Mouse (Mus musculus): ENCODE measurements at regions not wholly inside any gene's neighbourhood (a gene's known extent, or its start where the extent isn't known, plus 50 kb on each side); places are given as distances from the start of the nearest gene placed in this dataset.
A peak's percentile ranks its signal among the peaks of the same experiment; 100 is the strongest.

DNA sequence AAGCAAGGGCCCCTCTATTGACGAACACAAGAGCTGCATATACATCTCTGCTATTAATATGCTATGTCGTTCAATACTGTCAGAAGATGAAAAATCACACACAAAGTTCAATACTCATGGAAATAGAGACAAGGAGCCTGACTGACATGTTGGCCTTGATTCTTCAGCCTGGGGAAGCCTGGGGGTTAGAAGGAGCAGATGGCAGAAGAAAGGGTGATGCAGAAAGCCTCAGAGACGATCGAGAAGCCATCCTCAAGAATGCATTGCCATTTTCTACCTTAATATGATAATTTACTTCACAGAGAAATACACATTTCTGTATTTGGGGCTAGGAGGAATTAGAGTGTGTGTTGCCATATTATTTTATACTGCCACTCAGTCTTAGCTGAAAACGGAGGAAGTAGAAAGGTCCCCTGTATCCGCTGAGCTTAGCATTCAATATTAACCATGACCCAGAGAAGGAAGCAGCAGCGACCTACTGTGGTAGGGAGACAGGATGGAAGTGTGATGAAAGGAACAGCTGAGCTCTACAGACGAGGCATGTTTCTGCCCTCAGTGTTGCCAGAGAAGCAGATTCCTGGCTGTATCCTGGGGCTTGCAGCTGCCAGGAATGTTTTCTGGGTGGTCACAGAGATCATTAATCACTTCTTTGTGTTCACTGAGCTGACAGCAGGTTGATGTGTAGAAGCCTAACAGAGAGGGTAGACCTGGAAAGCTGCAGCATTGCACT is 105.2 kb downstream of the Lrig3 start:
- DNase-seq, result no peak

DNA sequence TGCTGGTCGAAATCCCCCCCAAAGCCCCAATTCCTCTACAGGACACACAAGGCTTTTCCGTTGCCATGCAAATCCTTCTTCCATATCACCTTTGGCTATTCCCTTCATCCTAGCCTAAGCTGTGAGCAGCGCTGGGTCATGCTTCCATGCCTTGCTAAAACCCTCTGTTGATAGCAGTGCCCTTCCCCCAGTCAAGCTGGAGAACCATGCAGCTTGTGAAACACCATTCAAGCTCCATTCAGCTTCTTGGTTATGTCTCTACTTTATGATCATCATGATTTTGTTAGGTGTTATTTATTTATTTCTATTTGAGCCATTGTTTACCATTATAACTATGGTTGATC is 105.7 kb downstream of the Lrig3 start:
- no peak for DNase-seq

DNA sequence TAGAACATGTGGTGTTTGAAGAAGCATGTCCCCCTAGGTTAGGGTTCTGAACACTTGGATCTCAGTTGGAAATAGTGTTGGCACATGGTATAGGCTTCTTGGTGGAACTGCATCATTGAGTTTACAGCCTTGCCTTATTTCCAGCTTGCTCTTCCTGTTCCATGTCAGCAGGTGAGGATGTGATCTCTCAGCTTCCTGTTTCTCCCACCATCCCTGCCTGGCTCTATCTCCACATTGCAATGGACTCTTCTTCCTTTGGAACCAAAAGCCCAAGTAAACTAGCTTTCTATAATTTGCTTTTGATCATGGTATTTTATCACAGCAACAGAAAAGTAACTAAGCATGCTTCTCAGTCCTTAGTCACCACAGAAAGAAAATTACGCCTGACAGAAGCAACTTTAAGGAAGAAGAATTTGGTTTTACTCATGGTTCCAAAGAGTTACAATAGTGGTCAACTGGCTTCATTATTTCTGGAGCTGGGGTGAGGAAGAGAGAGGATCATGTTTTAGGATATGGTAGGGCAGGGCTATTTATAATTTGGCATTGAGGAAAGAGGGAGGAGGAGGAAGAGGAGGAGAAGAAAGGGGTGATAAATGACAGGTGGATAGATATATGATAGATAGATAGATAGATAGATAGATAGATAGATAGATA is 111.5 kb downstream of the Lrig3 start:
- DNase-seq, result no peak

DNA sequence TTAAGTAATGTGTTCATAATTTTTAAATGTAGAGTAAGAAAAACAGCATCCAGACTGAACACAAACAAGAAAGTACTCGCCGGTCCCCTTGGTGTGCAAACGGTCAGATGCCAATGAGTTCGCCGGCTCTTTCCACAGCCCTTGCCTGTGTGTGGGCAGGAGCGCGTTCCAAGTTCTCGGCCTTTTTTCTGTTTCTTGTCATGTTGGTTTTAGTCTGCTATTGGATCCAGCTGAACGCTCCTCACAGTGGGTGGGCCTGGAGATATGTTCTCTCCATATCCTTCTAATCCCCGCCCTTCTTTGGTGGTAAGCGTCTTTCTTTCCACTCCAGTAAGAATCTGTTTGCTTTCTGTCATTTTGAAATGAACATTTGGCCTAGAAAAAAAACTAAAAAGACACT is 116.6 kb downstream of the Lrig3 start:
- DNase-seq, result no peak

DNA sequence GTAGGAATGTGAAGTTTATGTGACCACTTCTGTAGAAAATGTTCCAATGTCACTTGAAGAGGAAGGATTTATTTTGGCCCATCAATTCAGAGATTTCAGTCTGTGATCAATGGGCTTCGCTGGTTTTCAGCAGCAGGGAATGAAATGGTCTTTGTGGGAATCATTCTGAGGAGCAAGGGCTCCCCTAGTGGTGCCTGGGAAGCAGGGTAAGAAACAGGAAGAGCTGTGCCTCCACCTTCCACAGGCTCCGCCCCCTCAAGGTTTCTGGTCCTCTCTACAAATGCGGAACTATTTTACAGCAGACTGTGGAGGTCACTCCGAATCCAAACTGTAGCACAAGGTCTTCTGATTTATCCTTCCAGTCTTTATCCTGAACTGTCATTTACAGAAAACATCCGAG is 120.7 kb downstream of the Lrig3 start:
- no peak for DNase-seq

DNA sequence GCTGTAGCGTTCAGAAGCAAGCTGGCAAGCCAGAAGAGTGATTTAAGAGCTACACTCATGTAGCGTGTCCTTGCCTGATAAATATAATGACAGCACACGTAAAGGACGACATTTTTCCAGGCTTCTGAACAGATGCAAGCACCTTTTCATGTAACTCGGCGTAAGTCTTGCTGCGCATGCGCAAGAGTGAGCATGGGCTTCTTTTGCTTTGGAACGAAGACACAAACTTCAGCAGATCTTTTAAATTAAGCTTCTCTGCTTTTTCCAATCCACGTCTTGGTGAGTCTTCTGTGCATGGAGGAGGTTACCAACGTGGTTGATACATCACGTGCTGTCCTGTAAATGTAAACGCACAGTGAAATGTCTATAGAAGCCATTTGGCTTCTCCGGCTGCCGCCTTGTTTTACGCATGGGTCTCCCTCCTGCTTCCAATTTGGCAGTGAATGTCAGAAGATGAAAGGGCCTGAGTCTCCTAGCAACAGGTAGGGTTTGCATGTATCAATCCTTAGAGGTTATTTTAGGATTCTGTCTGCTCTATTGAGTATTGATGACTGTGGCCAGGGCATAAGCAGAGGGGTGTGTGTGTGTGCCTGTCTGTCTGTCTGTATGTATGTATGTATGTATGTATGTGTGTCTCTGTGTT is 128.4 kb downstream of the Lrig3 start:
- no peak for DNase-seq

DNA sequence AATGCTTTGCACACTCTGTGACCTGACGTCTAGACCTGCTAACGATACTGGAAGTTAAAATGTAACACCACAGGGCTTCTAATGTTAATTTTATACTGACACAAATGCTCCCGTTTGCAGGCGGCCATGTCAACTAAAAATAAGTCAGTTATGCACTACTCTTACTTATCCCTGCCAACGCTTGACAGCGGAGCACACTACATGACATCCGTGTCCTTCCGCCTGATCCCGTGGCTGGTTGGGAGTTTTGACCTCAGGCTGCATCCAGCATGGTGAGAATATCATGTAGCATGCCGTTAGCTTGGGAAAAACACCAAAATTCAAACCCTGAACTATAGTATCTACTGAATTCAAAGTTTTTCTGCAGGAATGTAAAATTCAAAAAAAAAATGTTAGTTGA is 131.9 kb downstream of the Lrig3 start:
- DNase-seq, result no peak

DNA sequence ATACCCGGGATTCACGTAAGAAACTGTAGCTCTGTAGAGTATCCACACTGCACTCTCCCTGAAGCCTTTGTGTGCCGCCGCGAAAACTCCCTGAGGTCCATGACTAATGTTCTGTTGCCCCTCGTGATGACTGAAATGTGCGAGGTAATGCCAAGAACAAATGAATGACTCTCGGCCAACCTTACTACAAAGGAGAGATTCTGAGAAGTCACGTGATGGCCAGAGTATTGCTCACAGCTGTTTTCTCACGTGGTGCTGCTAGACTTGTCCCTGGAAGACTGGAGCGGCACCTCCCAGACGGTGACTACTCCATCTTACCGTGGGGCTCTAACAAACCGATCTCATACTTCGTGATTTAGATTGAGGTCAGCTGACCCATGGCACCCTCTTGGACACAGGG is 136.9 kb downstream of the Lrig3 start:
- DNase-seq, result peak in 1 of 2 experiments; percentile 14

DNA sequence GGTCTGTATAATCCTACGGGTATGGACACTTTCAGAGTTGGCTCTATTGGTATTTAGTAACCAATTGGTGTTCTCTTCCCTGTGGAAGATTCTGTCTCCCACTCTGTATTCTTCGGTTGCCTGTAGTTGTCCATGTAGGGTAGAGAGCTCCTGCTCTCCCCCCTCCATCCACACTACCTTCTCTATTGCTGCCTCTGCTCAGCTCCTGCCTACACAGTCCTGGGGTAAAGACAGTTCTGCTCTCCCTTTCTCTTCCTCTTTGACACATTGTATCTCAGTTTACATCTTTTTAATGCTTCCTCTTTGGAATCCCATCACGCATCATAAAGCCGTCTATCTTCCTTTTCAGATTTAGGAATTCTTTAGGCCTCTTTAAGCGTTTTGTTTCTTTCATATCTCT is 147.1 kb downstream of the Lrig3 start:
- no peak for DNase-seq

DNA sequence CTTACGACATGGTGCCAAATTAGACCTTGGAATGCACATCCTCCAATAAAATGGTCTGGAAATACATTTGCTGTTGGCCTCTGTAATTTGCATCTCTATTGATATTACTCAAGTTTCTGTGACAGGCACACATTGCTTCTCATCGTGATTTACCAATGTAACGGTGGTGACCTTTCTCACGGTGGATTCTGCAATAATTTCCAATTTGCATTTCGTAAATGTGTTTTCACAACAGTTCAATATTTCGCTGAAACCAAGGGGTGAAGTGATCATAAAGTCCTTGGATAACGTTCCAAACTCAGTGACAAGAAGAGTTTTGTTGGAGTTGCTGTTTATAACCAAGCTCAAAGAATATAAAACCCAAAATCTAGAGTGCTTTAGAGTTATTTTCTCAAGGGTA is 149.4 kb downstream of the Lrig3 start:
- DNase-seq, result no peak

DNA sequence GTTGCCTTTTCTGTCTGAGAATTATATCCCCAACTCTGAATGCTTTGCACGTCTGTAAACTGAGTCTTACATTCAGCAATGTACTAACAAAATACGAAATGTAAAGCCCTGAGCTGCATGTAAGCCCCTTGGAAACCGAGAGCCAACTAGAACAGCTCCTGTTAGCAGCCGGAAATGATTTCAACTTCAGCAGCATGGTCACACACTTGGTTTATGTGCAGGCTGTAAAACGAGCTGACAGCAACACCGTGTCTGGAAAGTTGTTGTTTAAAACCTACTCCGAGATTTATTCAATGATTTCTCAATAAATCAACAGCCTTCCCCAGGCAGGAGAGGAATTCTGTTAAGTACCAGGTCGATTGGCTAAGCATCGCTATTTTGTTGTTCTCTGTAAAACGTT is 155.7 kb downstream of the Lrig3 start:
- no peak for DNase-seq

DNA sequence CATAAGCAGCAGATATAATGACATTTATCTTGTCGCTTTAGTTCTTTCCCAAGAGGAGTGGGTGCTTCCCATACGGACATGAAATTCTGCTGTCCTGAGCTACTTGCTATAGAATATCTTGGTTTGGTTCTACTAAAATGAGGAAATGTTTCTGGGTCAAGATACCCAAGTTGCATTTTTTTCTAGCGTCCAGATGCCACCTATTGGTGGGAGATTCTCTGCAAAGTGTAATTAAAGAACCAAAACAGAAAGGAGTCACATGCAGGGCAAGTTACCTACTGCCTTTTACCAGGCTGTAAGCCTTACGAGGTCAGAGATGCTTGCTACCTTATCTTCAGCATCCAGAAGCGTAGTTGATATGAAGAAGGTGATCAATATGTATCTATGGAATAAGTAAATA is 156.5 kb downstream of the Lrig3 start:
- DNase-seq, result no peak

DNA sequence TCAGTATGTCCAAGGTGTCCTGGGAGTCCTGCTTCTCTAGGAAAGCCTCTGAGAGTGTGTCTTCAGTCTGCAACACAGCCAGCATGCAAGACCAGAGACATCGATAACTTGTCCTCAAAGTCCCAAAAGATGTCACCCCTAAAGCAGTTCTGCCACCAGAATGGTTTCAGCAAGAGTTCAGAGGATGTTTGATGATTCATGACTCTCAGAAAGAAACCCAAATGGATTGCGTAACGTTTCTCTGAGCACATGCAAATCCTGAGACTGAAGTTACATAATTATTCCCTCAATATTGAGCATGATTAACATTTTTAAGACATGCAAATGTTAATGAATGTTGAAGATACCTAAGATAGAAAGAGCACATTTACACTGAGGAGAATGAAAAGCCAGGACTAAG is 167.2 kb downstream of the Lrig3 start:
- peak; percentile 10 to 17 for DNase-seq

DNA sequence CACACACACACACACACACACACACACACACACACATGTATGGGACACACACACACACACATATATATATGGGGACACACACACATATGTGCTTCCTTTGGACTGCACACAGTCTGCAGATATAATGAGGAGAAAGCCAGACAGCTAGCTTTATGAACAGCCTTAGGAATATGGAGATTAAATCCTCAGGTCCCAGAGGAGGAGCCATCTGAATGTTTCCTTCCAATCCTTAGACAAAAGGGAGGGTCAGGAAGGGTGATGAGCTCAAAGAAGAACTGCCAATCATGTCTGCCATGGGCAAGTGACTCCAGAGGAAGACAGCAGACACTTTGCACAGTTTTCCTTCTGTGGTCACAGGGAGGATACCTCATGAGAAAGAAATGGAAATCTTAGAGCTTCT is 168.0 kb downstream of the Lrig3 start:
- no peak for DNase-seq

DNA sequence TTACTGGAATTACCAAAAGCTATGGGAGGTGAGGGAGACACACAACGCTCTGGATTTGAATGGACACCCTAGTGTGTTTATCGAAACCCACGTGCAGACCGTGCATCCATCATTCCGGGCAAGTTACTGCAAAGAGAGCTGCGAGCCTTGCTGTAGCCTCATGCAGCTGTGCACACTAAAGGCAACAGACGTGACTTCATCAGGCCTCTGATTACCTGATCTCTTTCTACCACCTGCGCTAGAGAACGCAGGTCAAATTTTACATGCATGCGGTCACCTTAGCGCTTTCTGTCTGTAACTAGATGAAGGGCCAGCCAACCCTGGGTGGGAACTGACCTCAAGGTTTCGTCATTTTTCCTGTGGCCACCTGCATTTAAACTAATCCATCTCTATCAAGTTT is 172.6 kb downstream of the Lrig3 start:
- DNase-seq, result no peak

DNA sequence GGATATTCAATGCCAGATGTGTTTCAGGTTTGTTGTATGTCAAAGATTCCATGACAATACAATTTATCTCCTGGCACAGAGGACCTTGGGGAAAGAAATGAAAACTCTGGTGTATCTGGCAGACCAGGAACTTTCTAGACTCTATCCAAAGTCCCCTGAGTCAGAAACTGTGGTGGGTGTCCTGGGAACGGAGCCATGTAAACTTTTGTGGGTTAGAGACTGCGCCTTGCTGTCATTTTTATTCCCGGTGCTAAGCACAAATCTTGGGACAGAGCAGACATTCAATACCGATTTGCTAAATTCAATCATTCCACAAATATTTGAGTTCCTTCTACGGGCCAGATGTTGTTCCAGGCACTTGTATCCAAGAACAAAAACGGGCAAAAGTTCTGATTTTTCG is 175.6 kb downstream of the Lrig3 start:
- DNase-seq, result peak; percentile 2 to 28

DNA sequence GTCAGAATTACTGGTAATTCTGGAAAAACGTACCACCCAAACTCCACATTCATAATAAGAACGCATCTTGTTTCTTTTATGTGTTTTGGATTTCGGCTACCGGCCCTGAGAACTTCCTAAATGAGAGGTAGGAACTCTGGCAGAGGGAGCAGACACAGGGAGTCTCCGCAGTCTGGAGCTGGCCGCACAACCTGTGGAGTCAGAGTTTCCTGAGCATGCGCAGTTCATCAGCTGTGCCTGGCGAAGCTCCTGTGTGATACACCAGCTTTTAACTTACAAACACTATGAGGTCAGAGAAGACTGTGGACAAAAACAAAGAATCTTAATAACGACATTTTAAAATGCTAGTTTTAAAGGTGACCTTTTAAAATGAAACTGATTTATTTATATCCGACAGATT is 177.9 kb downstream of the Lrig3 start:
- no peak for DNase-seq

DNA sequence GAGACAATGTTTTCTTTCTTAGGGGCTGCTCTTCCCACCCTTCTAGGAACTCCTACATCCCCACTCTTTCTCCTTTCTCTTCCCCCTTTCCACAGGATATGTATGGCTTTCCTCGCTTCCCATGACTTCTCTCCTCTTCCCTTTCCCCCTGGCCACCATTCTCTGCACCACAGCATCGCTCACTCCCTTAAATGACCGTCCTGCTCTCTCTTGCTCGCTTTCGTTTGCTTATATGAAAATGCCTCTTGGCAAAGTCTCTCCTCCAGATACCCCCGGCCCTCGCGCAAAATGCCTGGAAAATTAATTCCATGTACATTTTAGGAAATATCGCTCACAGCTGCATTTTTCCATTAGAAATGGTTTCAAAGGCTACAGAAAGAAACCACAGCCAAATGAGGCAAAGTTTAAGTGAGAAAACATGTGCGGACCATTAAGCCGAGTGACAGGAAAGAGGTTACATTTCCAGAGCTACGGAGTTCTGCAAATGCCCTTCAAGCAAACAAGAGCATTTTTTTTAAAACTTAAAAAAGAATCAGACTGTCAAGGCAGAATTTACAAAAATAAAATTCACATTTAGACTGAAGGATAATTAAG is 178.7 kb downstream of the Lrig3 start:
- DNase-seq, result no peak

DNA sequence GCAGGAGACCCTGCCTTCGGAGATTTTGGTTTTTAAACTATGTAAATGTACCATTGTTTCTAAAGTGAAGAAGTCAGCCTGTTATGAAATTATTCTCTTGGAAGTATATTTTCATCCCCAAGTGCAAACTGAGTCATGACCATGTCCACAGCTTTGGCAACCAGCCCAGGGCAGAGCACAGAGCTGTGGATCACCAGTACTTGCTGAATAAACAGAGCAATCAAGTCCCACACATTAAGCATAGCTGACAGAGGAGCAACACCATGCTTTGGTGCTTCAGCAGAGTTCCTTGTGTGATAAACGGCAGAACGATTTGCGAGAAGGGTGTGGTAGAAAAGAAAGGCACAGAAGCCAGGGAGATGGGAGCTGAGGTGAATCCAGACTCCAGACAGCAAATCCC is 191.3 kb downstream of the Lrig3 start:
- peak in 1 of 2 experiments; percentile 9 for DNase-seq

DNA sequence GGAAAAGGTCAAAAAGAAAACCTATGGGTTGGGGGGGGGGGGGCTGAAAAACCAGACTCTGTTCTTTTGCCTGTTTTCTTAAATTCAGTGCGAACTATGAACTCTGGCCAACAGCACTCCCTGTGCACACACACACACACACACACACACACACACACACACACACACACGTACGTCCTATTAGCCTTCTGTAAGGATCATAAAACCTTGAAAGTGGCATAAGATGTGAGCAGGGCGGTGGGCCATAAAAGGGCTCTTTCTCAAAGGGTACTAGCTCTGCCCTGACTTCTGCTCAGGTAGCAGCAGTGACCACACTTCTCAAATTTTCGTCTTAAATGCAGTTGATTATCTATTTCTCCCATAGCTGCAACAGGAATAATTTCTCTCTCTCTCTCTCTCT is 199.2 kb downstream of the Lrig3 start:
- DNase-seq, result no peak

DNA sequence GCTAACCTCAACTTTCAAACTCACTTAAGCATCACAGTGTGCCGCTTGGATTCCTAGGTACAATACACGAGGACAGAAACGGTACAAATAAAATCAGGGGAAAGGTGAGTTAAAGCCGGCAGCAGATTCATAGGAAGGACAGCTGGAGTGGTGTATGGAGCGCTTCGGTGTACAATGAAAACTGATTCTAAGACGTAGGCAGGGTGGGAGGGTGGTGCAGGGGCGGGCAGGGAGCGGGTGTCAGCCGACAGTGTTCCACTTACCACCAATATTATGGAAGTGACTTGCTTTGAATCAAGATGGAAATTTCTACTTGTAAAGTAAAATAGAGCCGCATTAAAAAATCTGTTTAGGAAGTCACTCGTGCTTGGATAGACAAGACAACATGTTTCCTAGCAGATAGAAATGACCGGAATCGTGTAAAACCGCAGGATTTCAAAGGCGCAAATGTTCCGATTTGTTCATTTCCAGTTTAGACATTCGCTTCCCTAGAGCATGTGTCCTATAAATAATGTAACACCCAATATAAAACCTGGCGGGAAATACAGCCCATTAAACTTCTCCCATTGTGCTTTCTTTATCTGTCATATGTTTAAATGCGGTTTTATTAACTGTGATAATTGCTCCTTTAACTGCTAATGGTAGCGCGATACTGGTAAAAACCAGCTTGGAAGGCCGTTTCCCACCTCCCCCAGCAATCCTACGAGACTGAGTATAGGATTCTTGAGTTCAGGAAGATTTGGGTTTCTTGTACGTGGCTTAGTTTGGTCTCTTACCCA is 203.3 kb downstream of the Lrig3 start:
- no peak for DNase-seq

DNA sequence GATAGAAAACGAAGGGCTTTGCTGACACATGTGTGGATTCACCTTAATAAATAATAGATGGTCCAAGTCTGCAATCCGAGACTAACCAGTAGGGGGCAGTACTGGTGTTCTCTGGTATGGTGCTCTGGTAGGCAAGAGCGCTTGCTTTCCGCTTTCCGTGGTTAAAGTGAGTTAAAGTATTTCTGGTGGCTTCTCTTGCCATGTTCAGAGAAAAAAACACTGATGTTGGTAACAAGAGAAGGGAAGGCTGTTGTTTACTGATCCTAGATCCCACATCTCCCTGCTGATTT is 203.9 kb downstream of the Lrig3 start:
- DNase-seq, result peak; percentile 1 to 11
